23 mouse cellular contexts compared by ENCODE assay signal in genomic region chr11:114534436-114534835, GRCm38 (mm10).
DNase-seq lines count a peak whose midpoint lies in the region; ATAC-seq and TF ChIP-seq lines count a peak whose summit lies in the region.
"Had no signal": no experiment of that assay in that cellular context is flagged by ENCODE, and none has a peak within 500 bp of the region (broad histone marks: within the 10 kb centered on the region; RNA-seq: fewer than 3 reads in every experiment).

No protein-coding gene starts in this region.

- H3K27ac ChIP-seq in forebrain, embryonic 10.5 days = peak overlapping the region; percentile 25; the same call in 1 of the 2 replicates
- H3K27ac ChIP-seq in forebrain, embryonic 15.5 days (replicated peaks) = no peak overlapping the region
- H3K27ac ChIP-seq in lung, postnatal 0 days (ENCODE audit: low read length) = no peak overlapping the region
- H3K27ac ChIP-seq: embryonic facial prominence, embryonic 15.5 days; heart, embryonic 10.5 days had no signal

- H3K4me2 ChIP-seq in forebrain, embryonic 15.5 days (replicated peaks) = no peak overlapping the region
- no peak overlapping the region for H3K4me2 ChIP-seq in lung, postnatal 0 days (replicated peaks; ENCODE audit: low read depth, low read length)
- H3K4me2 ChIP-seq: embryonic facial prominence, embryonic 15.5 days had no signal

- H3K4me3 ChIP-seq in forebrain, embryonic 10.5 days = no peak overlapping the region
- no peak overlapping the region for H3K4me3 ChIP-seq in forebrain, embryonic 15.5 days
- no peak overlapping the region for H3K4me3 ChIP-seq in lung, postnatal 0 days (ENCODE audit: low read depth, low read length)
- H3K4me3 ChIP-seq: embryonic facial prominence, embryonic 15.5 days; erythroblast, embryonic 14.5 days; heart, embryonic 10.5 days had no signal

- no peaks in the 10 kb centered on the region for H3K9me3 ChIP-seq in forebrain, embryonic 10.5 days
- no peaks in the 10 kb centered on the region for H3K9me3 ChIP-seq in forebrain, embryonic 15.5 days
- H3K9me3 ChIP-seq in lung, postnatal 0 days (ENCODE audit: low read length) = no peaks in the 10 kb centered on the region
- H3K9me3 ChIP-seq: embryonic facial prominence, embryonic 15.5 days; heart, embryonic 10.5 days had no signal

- H3K27me3 ChIP-seq in forebrain, embryonic 10.5 days (ENCODE audit: poor library complexity, severe bottlenecking) = peaks cover 20% of the 10 kb centered on the region
- no peaks in the 10 kb centered on the region for H3K27me3 ChIP-seq in forebrain, embryonic 15.5 days
- no peaks in the 10 kb centered on the region for H3K27me3 ChIP-seq in lung, postnatal 0 days (replicated peaks; ENCODE audit: insufficient read depth, low read length)
- H3K27me3 ChIP-seq: embryonic facial prominence, embryonic 15.5 days had no signal

- WGBS in forebrain, embryonic 10.5 days = 67% methylated on average over 7 of the region's 7 CpGs
- 54% methylated on average over 7 of the region's 7 CpGs for WGBS in forebrain, embryonic 15.5 days
- 79% methylated on average over 7 of the region's 7 CpGs for WGBS in lung, postnatal 0 days

- no peak for ATAC-seq in forebrain, embryonic 15.5 days (replicated peaks)
- no peak for ATAC-seq in lung, postnatal 0 days
- ATAC-seq: CD4-positive, CD25-positive, alpha-beta regulatory T cell, adult 4 months; forebrain, embryonic 16.5 days had no signal

- no peak for TF ChIP-seq EP300 in lung, postnatal 0 days (IDR thresholded peaks at IDR 0.05)

- H3K4me1 ChIP-seq in forebrain, embryonic 10.5 days = peaks cover 32% of the 10 kb centered on the region
- peaks cover 31% of the 10 kb centered on the region for H3K4me1 ChIP-seq in forebrain, embryonic 15.5 days
- H3K4me1 ChIP-seq in lung, postnatal 0 days (ENCODE audit: insufficient read depth, low read depth, low read length) = no peaks in the 10 kb centered on the region

- no peak for DNase-seq in forebrain, embryonic 10.5 days (ENCODE audit: extremely low spot score, low spot score)
- peak; percentile 54 to 69 for DNase-seq in layer of hippocampus, adult 18-20 months (ENCODE audit: low spot score in 2 of 2)
- DNase-seq in layer of hippocampus, postnatal 10 days (ENCODE audit: low spot score in 2 of 2) = no peak
- peak; percentile 14 for DNase-seq in right cerebral cortex, adult 18-20 months
- DNase-seq in right cerebral cortex, postnatal 14 days = no peak
- DNase-seq in layer of hippocampus, postnatal 36 days = peak; percentile 28 to 41
- no peak for DNase-seq in lung, postnatal 0 days (ENCODE audit: low spot score)
- DNase-seq: adrenal gland, postnatal 10 days; B cell, adult 2 months; cerebellum, adult 11 months; cerebellum, adult 8-10 months; embryo, embryonic 11 days; gastrocnemius, postnatal 10 days; heart, adult 18-20 months; heart, postnatal 10 days; heart, postnatal 4 days had no signal

- no peaks in the 10 kb centered on the region for H3K36me3 ChIP-seq in forebrain, embryonic 10.5 days (replicated peaks)
- no peaks in the 10 kb centered on the region for H3K36me3 ChIP-seq in forebrain, embryonic 15.5 days
- H3K36me3 ChIP-seq in lung, postnatal 0 days (ENCODE audit: insufficient read depth, low read length) = no peaks in the 10 kb centered on the region
- H3K36me3 ChIP-seq: embryonic facial prominence, embryonic 15.5 days; G1E; heart, embryonic 10.5 days had no signal

- TF ChIP-seq CTCF in lung, postnatal 0 days (IDR thresholded peaks at IDR 0.05) = no peak

- H3K9ac ChIP-seq in forebrain, embryonic 15.5 days (replicated peaks) = no peak overlapping the region
- no peak overlapping the region for H3K9ac ChIP-seq in lung, postnatal 0 days (replicated peaks; ENCODE audit: low read depth)
- H3K9ac ChIP-seq: embryonic facial prominence, embryonic 15.5 days had no signal

Comparison
In these comparisons a context has a peak if more than half of its experiments do, and no peak if none do; other contexts are left out.
1. DNase-seq: peak in layer of hippocampus, adult 18-20 months (2 of 2), right cerebral cortex, adult 18-20 months (single experiment) and layer of hippocampus, postnatal 36 days (2 of 2); none in forebrain, embryonic 10.5 days (single experiment), layer of hippocampus, postnatal 10 days (0 of 2), right cerebral cortex, postnatal 14 days (single experiment) and lung, postnatal 0 days (single experiment).